Mouse (Mus musculus) kidney, adult 2 months (tissue): ENCODE measurements around the gene Rasip1. TPM values are rescaled to one million over a fixed set of nuclear protein-coding genes. Genes with fewer than 3 reads are reported as not detected.

ENCODE experiments used
- DNase-seq: peaks from one replicate; pipeline ENCODE4 v3.0.0; 2021
- H3K27ac ChIP-seq: fragments of 200-500 bp; 2 replicates; pipeline ENCODE4 v1.5.1; 2012; ENCODE audit warnings: low read depth, low read length, control low read depth, inconsistent platforms; ENCODE audit not compliant: insufficient read depth
- H3K27me3 ChIP-seq: fragments of 200-500 bp; replicated peaks from 2 replicates; pipeline ENCODE4 v1.6.1; 2012; ENCODE audit warnings: mild to moderate bottlenecking, moderate library complexity, low read length, inconsistent platforms; ENCODE audit not compliant: control insufficient read depth, insufficient read depth
- H3K36me3 ChIP-seq: fragments of 200-500 bp; 2 replicates; pipeline ENCODE4 v1.6.1; 2012; ENCODE audit warnings: mild to moderate bottlenecking, moderate library complexity, low read length, inconsistent platforms; ENCODE audit not compliant: control insufficient read depth, insufficient read depth
- H3K4me1 ChIP-seq: fragments of 200-500 bp; 2 replicates; pipeline ENCODE4 v1.6.1; 2011; ENCODE audit warnings: low read length; ENCODE audit not compliant: control insufficient read depth, insufficient read depth
- H3K4me3 ChIP-seq: fragments of 200-500 bp; 2 replicates; pipeline ENCODE4 v1.5.1; 2011; ENCODE audit warnings: mild to moderate bottlenecking, low read depth, low read length, control low read depth; ENCODE audit not compliant: insufficient read depth
- CTCF ChIP-seq: fragments of 200-500 bp; conservative IDR thresholded peaks from 2 replicates; pipeline ENCODE4 v1.5.1; 2011; ENCODE audit warnings: low read depth, mild to moderate bottlenecking, control low read depth, low read length, moderate library complexity, mixed read lengths; ENCODE audit not compliant: insufficient read depth, insufficient read length
- POLR2A ChIP-seq: fragments of 200-500 bp; IDR thresholded peaks from one replicate; pipeline ENCODE4 v1.6.1; 2011; ENCODE audit warnings: low read depth, low read length, control low read depth
- WGBS: fragments of 180-500 bp; shearing (Covaris S2); methylation state at CpG from one replicate; pipeline ENCODE4 v1.1.7; 2018; 5-methylcytosine and 5-hydroxymethylcytosine counted together
- polyA plus RNA-seq: library from polyadenylated mRNA; depleted of rRNA; stranded (reverse); fragments of >200 nt; gene quantifications from 2 replicates; pipeline ENCODE4 v1.2.3, GENCODE M21; 2012

Rasip1 gene
- polyA plus RNA-seq, 1 experiment: 20.4 TPM

GRCm38 (mm10) chr7:45593118-45593815 is 34.0 kb upstream of the Rasip1 start:
- Histone ChIP-seq H3K27ac (no peak overlapping the region), H3K4me3 (no peak overlapping the region), H3K27me3 (no peaks in the 10 kb centered on the region), H3K4me1 (peaks cover 4% of the 10 kb centered on the region; the same call in 1 of the 2 replicates), H3K36me3 (no peaks in the 10 kb centered on the region)
- 11% methylated on average over 10 of the region's 10 CpGs for WGBS
- peak; percentile 85 for DNase-seq
- TF ChIP-seq CTCF (peak; percentile 92), POLR2A (no peak)

GRCm38 (mm10) chr7:45595176-45595575 is 32.1 kb upstream of the Rasip1 start:
- TF ChIP-seq POLR2A (no peak), CTCF (no peak)
- Histone ChIP-seq H3K36me3 (no peaks in the 10 kb centered on the region), H3K4me1 (0 out of 2 replicates have a peak, but pooled peaks cover 4% of the 10 kb centered on the region), H3K4me3 (no peak overlapping the region), H3K27ac (no peak overlapping the region), H3K27me3 (no peaks in the 10 kb centered on the region)
- 91% methylated on average over 4 of the region's 4 CpGs for WGBS
- DNase-seq: no peak

- Histone ChIP-seq H3K27ac (no peak overlapping the region), H3K27me3 (no peaks in the 10 kb centered on the region), H3K4me1 (0 out of 2 replicates have a peak, but pooled peaks cover 4% of the 10 kb centered on the region), H3K36me3 (no peaks in the 10 kb centered on the region), H3K4me3 (no peak overlapping the region)
- 96% methylated on average over 1 of the region's 1 CpGs for WGBS
- TF ChIP-seq POLR2A (no peak), CTCF (no peak)
- DNase-seq: no peak
Measured at GRCm38 (mm10) chr7:45596107-45596506, 31.2 kb upstream of the Rasip1 start.

- WGBS: 84% methylated on average over 5 of the region's 5 CpGs
- H3K4me1 ChIP-seq: 0 out of 2 replicates have a peak, but pooled peaks cover 4% of the 10 kb centered on the region
- no peaks in the 10 kb centered on the region for H3K36me3 ChIP-seq
- TF ChIP-seq CTCF: no peak
- no peak for DNase-seq
- H3K4me3 ChIP-seq: no peak overlapping the region
- H3K27ac ChIP-seq: no peak overlapping the region
- no peaks in the 10 kb centered on the region for H3K27me3 ChIP-seq
Measured at GRCm38 (mm10) chr7:45597013-45597412, 30.3 kb upstream of the Rasip1 start.

- Histone ChIP-seq H3K4me1 (0 out of 2 replicates have a peak, but pooled peaks cover 4% of the 10 kb centered on the region), H3K4me3 (no peak overlapping the region), H3K36me3 (no peaks in the 10 kb centered on the region), H3K27me3 (no peaks in the 10 kb centered on the region), H3K27ac (no peak overlapping the region)
- WGBS: 69% methylated on average over 6 of the region's 6 CpGs
- no peak for TF ChIP-seq POLR2A
- no peak for TF ChIP-seq CTCF
- peak; percentile 88 for DNase-seq
Measured at GRCm38 (mm10) chr7:45597527-45597926, 29.8 kb upstream of the Rasip1 start.

- Histone ChIP-seq H3K4me1 (0 out of 2 replicates have a peak, but pooled peaks cover 4% of the 10 kb centered on the region), H3K27me3 (no peaks in the 10 kb centered on the region), H3K36me3 (no peaks in the 10 kb centered on the region), H3K4me3 (no peak overlapping the region), H3K27ac (no peak overlapping the region)
- WGBS: 67% methylated on average over 18 of the region's 18 CpGs
- TF ChIP-seq CTCF: no peak
- TF ChIP-seq POLR2A: no peak
- no peak for DNase-seq
Measured at GRCm38 (mm10) chr7:45598960-45599879, 28.1 kb upstream of the Rasip1 start.
